18 mouse cellular contexts compared by ENCODE assay signal in the genomic region with DNA sequence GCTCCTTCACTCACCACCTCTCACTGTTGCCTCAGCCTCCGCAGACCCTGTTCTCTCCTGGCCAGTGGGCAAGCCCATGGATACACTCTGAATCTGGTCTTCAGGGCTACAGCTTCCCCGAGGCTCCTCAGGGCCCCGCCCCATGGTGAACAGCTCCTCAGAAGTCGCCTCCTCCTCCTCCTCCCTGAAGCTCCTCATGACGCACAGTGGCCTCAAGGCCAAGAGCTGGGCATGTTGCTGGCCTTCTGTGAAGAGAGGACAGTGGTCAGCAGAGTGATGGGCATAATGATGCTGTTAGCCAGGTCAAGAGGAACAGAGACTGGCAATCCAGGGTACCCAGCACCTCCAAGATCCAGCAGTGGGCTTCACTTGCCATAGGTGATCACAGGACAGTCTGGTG. TPM values are rescaled to one million over a fixed set of nuclear protein-coding genes. Genes with fewer than 3 reads are reported as not detected.
"Had no signal": no experiment of that assay in that cellular context is flagged by ENCODE, and none has a peak within 500 bp of the region (broad histone marks: within the 10 kb centered on the region; RNA-seq: fewer than 3 reads in every experiment).

No protein-coding gene starts in this region.

- H3K36me3 ChIP-seq: liver, embryonic 13.5 days; midbrain, embryonic 10.5 days; midbrain, embryonic 13.5 days; neural tube, embryonic 13.5 days had no signal

- DNase-seq: kidney, adult 2 months; kidney, postnatal 25 days; layer of hippocampus, adult 9-11 months; liver, embryonic 13.5 days; lung, embryonic 14.5 days; lung, postnatal 10 days; lung, postnatal 36 days; thymus, adult 18-20 months; thymus, postnatal 36 days had no signal

- H3K4me3 ChIP-seq: layer of hippocampus, adult 2 months; left cerebral cortex, adult 2 months; liver, embryonic 13.5 days; megakaryocyte, embryonic 14.5 days; midbrain, embryonic 10.5 days; midbrain, embryonic 13.5 days; myocyte; neural tube, embryonic 13.5 days had no signal

- H3K27me3 ChIP-seq: liver, embryonic 13.5 days; midbrain, embryonic 13.5 days; neural tube, embryonic 13.5 days had no signal

- H3K27ac ChIP-seq: layer of hippocampus, adult 2 months; left cerebral cortex, adult 2 months; midbrain, embryonic 10.5 days; midbrain, embryonic 13.5 days; neural tube, embryonic 13.5 days had no signal

- H3K4me1 ChIP-seq: midbrain, embryonic 10.5 days; midbrain, embryonic 13.5 days; neural tube, embryonic 13.5 days had no signal

- H3K9me3 ChIP-seq: liver, embryonic 13.5 days; megakaryocyte, embryonic 14.5 days; midbrain, embryonic 10.5 days; midbrain, embryonic 13.5 days; neural tube, embryonic 13.5 days had no signal

RNA-seq across cellular contexts. Expression of a gene that starts 33.8 kb away (rescaled TPM):
- total RNA-seq: monocyte, adult 5-6 weeks; neutrophil, adult 5-6 weeks had no signal

RNA-seq across cellular contexts. Expression of a gene that starts 44.3 kb away (rescaled TPM):
- total RNA-seq: monocyte, adult 5-6 weeks; neutrophil, adult 5-6 weeks had no signal
